Mouse (Mus musculus) kidney, adult 18-20 months (tissue): ENCODE measurements at regions not wholly inside any gene's neighbourhood (a gene's known extent, or its start where the extent isn't known, plus 50 kb on each side); places are given as distances from the start of the nearest gene placed in this dataset.
"Not testable (repeated sequence)": the region's sequence is repeated elsewhere in the genome, so short reads cannot be mapped to it uniquely, and the experiment has no call there.

ENCODE experiments used
- DNase-seq: peaks from one replicate; pipeline ENCODE4 v3.0.0; 2021

DNA sequence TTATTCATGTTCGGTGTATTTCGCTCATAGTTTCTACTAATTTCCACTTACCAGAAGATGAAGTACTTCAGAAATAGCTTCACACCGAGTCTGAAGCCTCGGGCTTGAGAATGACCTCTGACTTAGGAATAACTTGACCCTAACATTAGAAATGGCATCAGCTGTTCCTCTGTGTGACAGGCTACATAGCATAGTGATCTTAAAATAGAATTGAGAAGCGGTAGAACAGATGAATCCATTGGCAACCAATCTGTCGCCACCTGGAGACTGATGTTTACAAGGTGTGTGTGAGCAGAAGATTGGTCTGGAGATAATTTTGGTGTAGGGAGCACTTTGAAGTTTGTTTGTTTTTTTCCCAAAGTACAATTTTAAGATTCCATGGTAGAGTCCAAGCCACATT, 60.9 kb upstream of the Ahi1 start:
- no peak for DNase-seq

DNA sequence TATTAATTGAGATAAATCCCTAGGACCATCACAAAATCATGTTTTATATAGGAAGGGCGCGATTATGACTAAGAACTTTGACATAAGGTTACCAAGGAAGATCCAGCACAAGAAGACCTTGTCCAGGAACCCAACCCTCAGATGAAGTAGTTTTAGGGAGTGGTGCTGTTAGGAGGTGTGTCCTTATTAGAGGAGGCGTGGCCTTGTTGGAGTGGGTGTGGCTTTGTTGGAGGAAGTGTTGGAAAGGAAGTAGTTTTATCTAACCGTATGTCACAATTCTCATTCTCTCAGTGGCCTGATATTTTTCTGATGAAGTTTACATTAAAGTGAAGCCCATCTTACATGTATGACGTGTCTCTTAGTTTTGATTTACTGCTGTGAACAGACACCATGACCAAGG, 68.7 kb upstream of the Ahi1 start:
- no peak for DNase-seq

DNA sequence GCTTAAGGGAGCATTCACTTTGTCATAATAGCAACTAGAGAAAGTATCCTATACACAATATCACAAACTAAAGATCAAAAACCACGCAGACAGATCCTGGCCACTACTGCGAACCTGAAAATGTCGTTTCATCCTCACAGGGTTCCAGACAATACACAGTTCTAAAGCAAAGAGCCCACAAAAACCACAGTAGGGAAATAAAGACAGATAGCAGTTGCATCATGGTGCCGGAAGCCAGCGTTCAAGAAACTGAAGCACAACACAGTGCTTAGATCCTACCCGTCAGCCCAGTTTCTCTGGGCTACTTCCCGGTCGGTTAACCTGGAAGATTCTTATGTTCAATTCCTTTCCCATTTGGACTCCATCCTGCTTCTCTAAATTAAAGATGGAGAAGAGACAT, 69.7 kb upstream of the Ahi1 start:
- DNase-seq = no peak

DNA sequence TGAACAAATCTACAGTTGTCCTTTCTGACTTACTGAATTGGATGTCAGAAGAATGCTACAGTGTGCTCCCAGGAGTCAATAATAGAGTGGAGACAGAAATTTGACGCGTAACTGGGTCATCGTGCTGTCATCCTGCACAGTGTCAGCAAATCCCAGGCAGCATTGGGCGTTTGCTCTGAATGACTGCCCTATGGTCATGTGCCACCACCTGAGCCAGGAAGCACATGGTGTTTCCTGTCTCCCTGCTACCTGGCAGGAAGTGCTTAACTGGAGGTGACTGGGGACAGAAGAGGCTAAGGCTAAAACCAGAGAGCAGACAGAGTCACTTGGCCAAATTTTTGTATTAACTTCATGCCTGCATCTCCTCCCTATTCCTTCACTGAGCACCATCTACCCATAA, 72.1 kb upstream of the Ahi1 start:
- DNase-seq = no peak

DNA sequence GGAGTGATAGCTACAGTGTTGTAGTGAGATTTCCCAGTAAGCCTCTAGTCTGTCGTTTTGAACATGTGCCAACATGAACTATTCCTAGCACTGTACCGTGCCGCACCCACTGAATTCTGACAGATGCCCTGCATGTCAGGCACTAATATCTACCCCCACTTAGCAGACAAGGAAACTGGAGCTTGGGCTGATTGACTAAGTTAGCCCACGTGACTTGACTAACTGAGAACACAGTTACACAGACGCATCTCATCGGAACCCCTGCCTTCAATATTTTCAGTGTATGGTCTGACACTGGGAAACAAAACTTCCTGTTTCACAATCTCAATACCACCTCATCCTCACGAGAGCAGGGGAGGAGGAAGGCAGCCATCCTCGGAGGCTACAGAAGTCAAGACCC, 72.9 kb upstream of the Ahi1 start:
- no peak for DNase-seq

DNA sequence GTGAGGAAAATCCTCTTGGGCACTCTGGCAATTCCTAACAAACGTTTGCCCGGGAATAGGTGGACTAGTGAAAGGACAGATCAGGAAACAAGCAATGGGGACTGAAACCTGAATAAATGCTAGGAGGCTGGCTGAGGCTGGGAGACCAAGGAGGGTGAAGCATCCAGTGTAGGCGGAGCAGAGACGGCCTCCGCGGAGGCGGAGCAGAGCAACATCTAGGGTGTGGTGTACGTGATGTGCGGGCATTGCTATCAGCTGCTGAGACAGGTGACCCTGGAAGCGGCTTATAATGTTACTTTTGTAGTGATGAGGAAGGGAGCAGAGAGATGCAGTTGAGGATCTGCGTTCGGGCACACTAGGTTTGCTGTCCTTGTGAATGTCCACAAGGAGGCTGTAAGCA, 85.3 kb upstream of the Ahi1 start:
- DNase-seq = no peak

DNA sequence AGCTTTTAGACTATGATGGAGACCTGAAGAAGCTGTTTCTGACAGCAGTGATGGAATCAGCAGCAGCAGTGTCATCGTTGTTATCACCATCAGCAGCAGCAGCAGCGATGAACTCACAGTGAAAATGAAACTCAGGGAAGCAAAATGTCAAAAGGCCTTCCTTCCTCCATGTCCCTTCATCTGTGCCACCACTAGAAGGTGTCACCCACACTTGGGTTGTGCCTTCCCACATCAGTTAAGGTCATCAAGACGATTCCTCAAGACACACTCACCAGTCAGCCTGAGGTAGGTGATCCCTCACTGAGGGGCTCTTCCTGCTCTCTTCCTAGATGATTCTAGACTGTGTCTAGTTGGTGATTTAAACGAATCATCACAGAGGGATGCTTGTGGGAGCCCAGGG, 87.3 kb upstream of the Ahi1 start:
- no peak for DNase-seq

DNA sequence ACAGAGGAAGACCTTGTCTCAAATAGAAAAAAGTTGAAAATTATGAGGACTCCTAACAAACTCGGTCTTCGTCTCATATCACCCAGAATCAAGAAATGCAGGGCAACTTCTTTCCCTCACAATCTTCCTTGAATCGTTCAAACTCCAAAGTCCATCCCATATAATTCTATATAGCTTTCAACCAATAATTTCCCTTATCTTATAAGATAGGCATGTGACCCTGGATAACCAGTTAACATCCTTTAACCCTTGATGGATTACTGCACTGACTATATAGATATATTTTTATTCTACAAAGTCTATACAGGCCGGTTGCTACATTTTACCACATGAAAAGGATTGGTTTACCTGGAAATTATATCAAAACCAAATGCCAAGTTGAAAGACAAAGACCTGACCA, 94.9 kb upstream of the Ahi1 start:
- no peak for DNase-seq

DNA sequence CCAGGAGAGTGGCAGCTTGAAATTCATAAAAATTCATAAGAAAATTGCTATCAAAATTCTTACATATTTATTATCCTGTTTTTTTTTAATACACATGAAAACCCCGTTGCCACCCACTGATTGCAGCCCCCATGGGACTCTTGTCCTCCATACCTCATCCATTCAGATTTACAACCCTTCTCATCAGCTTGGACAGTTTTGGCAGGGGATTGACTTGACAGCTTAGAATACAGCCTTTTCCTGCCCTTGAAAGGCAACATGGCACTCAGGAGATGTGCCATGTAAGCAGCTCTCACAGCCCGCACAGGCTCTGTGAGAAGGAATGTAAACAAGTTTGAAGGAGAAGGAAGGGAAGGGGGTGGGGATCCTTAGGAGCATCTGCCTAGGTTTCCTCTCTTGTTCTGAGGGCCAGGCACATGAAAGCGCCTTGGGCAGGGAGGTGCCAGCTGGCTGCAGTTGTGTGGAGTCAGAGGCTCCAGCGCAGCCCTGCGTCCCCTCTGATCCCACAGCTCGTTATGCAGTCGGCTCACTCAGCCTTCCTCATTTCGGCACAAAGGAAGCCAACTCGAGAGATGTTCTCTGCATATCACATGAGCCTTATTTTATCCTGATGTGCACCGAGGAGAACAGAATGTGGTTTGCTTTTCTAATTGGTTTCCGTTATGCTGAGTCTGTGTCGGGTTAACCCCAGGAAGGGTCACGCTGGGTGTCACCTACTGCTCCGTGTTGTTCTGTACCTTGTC, 97.6 kb upstream of the Ahi1 start:
- DNase-seq = no peak

DNA sequence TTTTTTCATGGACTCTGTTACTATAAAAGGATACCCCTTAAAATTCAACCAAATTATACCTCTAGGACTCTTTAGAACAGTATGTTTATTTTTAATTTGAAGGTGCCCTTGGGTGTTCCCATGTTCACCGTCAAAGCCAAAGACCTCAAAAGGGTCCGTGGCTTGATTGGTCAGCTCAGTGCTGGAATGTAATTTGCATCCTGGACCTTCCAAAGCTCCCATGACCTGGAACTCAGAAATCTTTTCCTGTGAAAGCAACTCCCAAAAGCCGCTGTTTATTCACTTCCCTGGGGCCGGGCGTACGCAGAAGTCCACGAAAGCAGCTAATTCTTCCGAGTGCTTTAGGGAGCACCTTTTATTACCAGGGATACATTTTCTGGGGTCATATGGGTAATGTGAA, 105.1 kb upstream of the Ahi1 start:
- DNase-seq = peak; percentile 27

DNA sequence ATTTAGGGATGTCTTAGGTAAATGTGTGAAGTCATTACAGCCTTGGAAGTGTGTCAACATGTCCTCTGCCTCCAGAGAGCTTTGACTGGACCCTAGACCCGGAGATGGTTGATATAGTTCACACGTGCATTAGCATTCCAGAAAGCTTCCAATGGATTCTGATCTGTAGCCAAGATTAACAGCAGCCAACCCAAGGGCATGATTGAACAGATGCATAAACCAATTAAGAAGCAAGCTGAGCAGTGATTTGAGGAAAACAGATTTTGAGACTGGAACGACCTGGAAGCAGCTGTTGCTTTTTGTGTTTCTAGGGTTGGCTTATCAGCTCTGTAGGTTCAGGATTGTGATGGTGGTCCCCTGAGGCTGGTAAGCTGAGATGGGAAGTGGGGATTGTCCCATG, 109.1 kb upstream of the Ahi1 start:
- DNase-seq = no peak

DNA sequence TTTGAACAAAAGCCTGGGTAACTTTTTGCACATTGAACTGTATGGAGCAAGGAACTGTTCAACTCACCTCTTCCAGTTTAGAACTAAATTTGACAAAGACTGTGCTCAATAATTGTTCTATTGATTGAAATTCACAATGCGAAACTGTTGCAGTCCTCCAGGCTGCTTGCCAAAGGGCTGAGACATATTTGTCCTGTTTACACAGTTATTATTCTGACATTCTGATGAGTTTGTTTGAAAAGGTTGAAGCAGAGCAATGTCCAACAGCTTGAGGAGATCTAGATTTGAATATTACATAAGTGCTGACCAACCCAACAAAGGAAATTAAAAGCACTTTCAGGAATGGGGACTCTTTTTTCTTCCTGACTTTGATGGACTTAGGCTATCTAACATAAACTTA, 110.2 kb upstream of the Ahi1 start:
- no peak for DNase-seq

DNA sequence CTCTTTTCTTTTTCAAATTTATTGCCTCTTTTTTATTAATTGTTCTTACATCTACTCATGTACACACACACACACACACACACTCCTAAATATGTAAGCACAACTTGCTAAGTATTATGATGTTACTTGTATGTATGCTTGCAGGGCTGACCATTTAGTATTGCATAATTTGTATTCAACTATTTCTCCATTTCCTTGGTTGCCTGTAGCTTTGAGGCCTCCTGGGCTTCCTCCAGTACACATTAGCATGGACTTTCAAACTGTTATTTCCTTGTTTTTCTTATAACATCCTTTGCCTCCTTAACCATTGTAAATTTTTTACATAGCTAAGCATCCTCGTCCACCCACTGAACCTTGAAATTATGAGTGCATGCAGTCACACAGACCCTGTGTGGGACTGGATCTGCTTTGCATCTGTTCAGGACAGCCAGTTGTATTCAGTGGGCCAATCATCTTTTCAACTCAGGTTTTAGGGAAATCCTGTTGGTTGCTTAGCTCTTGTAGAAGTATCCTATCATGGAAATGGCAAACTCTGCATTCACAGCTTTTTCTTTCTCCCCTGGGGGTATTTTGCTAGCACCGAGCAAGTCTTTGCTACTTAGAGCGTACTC, 110.8 kb upstream of the Ahi1 start:
- peak; percentile 35 for DNase-seq

DNA sequence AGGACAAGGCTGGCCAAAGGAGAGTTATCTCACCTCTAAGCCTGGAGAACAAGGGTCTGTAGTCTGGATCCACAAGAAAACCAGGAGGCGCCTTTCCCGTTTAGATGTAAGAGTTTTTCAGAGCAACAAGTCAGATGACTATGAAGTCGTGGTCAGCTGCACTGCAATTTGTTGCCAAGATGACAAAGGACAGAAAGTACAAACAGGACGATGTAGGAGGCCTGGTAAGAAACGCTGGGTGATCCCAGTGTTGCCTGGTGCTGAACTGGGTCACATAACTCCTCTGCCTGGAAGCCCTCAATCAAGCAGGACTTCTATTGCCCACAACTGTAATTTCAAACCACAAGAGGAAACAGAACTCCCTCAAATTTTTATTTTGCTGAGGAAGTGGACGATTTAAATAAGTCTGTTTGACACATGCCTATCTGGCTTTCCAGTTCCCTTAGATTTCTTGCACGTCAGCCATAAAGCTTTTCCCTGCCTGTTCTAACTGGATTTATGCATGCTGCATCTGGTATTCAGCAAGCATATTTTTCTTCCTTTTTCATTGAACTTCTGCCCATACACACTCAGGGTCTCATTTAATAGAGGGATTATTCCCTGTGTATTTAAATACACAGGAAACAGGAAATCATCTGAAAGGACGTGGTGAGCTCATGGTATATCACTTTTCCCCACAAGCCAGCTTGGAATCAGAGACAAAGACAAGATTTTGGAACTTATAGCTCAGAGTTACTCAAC, 113.5 kb upstream of the Ahi1 start:
- peak; percentile 62 for DNase-seq

DNA sequence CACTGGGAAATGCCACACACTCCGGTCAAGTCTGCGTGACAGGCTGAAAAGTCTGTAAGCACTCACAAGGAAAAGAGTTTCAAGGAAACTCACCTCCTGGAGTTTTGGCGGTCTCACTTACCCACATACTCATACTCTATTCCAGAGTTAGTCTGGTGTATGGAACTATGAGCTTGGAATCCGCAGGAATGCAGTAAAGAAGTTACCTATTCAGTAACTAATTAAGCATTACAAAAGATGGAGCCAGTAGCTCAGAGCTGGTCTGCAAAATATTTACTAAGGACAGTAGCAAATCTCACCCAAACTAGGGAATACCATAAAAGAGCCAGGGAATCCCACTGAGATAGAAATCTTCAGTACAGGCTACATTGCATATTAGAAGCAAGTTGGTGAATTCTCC, 111.9 kb upstream of the Pde7b start:
- DNase-seq = not testable (repeated sequence)

DNA sequence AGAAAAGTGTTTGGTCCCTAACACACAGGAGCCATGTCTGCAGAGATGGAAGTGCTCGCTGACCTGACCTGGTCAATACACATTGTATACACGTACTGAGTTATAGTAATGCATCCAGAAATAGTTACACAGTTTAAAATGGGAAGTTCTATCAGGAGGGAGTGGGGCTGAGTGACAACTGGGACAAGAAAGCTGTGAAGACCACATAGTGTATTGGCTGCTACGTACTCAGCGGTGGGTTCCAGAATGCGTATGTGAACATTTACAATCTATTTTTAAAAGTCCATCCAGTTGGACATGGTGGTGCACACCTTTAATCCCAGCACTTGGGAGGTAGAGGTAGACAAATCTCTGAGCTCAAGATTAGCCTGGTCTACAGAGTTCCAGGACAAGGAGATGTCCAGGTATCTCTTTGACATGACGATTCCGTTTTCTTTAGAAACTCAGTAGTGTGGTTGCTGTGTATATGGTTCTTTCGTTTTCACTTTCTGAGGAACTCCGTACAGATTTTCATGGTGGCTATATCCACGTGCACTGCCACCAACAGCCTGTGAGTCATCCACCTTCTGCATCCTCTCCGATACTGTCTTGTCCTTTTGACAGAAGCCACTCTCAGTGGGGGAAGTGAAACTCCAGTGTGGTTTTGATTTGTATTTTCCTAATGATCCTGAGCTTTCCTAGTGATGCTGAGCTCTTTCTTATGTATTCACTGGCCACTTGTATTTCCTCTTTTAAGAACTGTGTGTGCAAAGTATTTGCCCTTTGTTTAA, 110.1 kb upstream of the Pde7b start:
- DNase-seq = no peak

DNA sequence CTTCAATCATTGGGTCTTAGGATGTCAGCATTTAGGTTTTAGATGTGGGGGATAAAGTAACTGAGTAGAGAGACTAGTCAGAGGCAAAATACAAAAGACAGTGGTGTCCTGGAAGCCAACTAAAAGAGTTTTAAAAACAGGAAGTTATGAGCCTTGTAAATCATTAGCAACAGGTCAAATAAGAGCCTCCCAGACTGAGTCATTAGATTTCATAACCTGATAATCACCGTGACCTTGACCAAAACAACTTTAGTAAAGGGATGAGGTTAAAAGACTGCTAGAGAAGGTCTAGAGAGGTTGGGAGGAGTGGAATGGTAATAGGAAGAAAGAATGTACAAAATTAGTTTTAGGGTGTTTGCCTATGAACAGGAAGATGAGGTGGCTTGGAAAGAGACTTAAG, 103.4 kb upstream of the Pde7b start:
- DNase-seq = no peak

DNA sequence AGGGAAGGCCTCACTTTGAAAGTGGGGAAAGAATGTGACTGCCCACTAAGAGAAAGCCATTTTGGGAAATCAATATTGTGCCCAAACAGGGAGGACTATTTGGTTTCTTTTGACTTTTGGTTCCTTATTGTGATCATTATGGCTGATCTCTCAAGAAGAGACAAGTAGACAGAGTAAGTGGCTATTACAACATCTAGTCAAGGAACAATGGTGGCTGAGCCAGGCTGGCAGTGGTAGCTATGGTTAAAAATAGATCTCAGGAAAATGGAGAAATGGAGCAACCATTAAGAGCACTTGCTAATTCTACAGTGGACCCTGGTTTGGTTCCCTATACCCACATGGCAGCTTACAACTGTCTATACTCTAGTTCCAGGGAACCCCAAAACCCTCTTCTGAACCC, 102.6 kb upstream of the Pde7b start:
- DNase-seq = no peak

DNA sequence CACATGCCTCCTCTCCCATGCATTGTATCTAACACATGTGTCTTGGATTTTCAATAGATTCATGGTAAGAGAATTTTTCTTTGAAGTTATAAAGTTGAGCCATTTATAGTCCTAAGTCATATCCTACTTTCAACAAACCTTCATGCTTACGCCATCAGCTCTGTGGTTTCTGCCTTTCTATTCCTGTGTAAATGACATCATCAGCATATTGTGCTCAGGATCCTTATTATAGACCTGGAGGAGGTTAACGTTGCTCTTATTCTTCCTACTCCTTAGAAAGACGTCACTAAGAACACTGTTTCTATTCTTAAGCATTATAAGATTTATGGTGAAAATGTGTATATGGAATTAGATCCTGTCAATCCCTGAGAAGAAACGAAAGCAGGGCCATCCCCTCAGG, 93.7 kb upstream of the Pde7b start:
- no peak for DNase-seq

DNA sequence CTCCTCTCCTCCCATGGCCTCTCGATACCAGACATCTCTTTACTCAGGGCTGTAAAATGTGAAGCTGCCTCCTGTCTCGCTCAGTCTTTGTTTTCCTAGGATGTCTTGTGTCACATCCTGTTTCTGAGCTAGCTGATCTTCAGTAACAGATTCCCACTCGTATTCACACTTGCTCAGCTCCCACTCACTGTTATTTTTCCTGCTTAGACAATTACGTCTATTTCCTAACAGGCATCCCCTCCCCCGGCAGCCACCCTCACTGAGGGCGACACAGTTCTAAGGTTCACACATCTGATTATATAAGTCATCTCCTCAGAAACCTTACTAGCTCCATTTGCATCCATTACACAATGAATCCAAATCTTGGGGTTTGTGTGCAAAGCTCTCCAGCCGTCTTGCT, 74.9 kb upstream of the Pde7b start:
- DNase-seq = no peak

DNA sequence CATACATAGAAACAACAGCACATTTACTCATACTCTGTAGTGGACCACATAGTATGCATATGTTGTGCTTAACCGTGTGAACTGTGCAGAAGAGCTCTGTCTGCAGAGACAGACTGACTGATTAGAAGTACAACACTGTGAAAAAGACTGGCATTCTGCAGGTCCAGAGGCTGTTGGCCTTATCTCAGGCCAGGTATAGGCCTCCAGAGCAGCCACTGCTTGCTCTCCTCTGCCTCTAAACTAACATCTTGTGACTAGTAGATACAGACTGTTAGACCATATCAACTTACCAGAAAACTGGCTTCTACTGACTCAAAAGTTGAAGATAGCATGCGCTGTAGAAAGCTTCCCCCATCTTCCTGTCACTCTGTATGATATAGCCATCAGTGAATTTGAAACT, 73.5 kb upstream of the Pde7b start:
- no peak for DNase-seq

DNA sequence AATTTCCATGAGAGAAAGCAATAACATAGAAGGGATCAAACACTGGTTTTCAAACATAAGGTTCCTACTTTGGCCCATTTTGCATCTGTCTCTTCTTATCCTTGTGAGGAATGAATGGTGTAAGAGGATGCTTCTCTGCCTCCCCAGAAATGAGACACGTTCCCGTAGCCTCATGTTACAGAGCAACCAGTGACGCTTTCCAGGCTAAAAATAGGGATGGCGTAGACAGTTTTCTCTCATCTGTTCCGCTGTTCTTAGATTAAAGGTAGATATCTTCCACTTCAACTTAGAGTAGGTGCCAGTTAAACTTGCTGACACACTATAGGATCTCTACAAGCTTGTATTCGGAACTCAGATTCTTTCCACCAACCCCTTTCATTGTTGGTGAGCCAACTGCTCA, 69.1 kb upstream of the Pde7b start:
- DNase-seq = no peak

DNA sequence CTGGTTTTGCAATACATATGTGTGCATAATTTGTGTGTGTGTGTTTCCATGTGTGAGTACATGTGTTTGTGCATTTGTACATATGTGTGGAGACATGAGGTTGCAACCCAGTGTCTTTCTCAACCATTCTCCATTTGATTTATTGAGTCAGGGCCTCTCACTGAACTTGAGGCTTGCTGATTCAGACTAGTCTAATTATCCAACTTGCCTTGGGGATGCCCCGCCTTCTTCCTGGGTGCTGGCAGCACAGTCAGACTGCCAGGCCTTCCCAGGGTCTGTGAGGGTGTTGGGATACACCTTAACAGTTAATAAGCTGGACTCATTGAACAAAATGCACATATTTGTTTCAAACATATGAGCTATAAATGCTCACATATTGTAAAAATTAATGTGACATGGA, 56.1 kb upstream of the Pde7b start:
- no peak for DNase-seq
